Mouse (Mus musculus): ENCODE measurements at regions not wholly inside any gene's neighbourhood (a gene's known extent, or its start where the extent isn't known, plus 50 kb on each side); places are given as distances from the start of the nearest gene placed in this dataset.

DNA sequence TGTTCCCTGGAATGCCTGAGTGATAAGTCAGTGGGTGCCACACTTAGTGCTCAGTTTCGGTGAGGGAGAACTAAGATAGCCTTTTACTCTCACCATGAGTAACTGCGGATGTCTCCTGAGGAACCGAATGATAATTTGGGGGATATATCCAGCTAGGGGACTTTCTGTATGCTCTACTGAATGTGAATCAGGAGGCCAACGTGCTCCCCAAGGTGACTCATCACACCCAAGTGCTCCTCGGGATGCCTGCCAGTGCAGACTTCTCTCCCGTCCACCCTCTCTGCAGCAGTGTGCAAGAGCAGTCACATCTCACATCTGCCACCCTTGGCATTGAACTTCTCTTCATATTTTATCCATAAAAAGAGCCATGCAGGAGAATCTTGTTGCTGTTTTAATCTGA, 94.9 kb upstream of the Dlg1 start:
- TF ChIP-seq CTCF (IDR thresholded peaks at IDR 0.05; ENCODE audit: low read depth), result no peak
- no peak for TF ChIP-seq EP300 (IDR thresholded peaks at IDR 0.05; ENCODE audit: low read depth)

Data from heart, postnatal 0 days (tissue).